In the genomic region with DNA sequence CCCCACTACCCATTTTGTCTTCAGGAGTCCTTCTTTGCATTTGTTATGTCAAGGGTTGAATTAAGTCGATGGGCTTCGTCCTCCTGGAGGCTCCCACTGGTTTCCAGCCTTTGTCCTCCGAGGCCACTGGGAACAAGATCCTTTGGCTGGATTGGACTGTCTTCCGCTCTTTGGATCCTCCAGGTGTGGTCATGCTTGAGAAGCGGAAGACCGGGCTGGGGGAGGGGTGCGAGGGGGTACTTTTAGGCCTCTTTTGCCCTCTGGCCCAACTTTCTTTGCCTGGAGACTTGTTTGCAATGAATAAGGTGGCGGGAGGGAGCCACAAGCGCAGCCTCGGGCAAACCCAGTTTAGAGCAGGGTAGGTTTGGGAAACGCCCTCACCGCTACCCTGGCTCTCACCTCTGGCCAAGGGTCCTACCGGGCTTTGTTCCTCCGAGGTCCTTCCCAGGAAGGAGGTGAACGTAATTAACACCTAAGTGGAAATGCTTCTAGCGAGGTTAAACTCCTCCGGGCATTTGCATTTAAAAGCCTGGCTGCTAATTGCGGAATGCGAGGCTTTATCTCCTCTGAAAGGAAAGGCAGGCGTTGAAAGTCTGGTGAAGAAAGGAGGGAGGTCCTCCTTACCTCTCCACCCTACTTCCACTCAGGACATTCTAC, we compare ENCODE assay signal across 9 mouse cellular contexts.
DNase-seq lines count a peak whose midpoint lies in the region; ATAC-seq and TF ChIP-seq lines count a peak whose summit lies in the region.
"Had no signal": no experiment of that assay in that cellular context is flagged by ENCODE, and none has a peak within 500 bp of the region (broad histone marks: within the 10 kb centered on the region; RNA-seq: fewer than 3 reads in every experiment).

No protein-coding gene starts in this region.

- no peak for TF ChIP-seq CTCF in E14TG2a.4 (conservative IDR thresholded peaks at IDR 0.05; ENCODE audit: low read length)

- peaks cover 73% of the 10 kb centered on the region for H3K27me3 ChIP-seq in E14TG2a.4 (ENCODE audit: insufficient read depth, low read length)
- peaks cover 25% of the 10 kb centered on the region for H3K27me3 ChIP-seq in hindbrain, embryonic 16.5 days (replicated peaks; ENCODE audit: control insufficient read depth, insufficient read depth, low read length)
- peaks cover 21% of the 10 kb centered on the region for H3K27me3 ChIP-seq in limb, embryonic 11.5 days (ENCODE audit: control insufficient read depth, insufficient read depth, low read length)

- peak overlapping the region; percentile 51 for H3K4me2 ChIP-seq in hindbrain, embryonic 16.5 days (ENCODE audit: low read length)
- H3K4me2 ChIP-seq in limb, embryonic 11.5 days (ENCODE audit: low read depth, severe bottlenecking), result peak overlapping the region; percentile 33; the same call in 1 of the 2 replicates

- H3K4me1 ChIP-seq in E14TG2a.4 (replicated peaks; ENCODE audit: low read depth, low read length), result peaks cover 59% of the 10 kb centered on the region
- peaks cover 3% of the 10 kb centered on the region; the same call in 1 of the 2 replicates for H3K4me1 ChIP-seq in hindbrain, embryonic 16.5 days (ENCODE audit: control insufficient read depth, insufficient read depth, low read depth, low read length)
- H3K4me1 ChIP-seq in limb, embryonic 11.5 days (ENCODE audit: control insufficient read depth, insufficient read depth, low read length), result no peaks in the 10 kb centered on the region

- 6% methylated on average over 20 of the region's 20 CpGs for WGBS in hindbrain, embryonic 16.5 days
- 2% methylated on average over 20 of the region's 20 CpGs for WGBS in limb, embryonic 11.5 days

- peaks cover 38% of the 10 kb centered on the region for H3K9me3 ChIP-seq in E14TG2a.4 (ENCODE audit: low read length)
- no peaks in the 10 kb centered on the region for H3K9me3 ChIP-seq in hindbrain, embryonic 16.5 days (ENCODE audit: control insufficient read depth, low read length)
- no peaks in the 10 kb centered on the region for H3K9me3 ChIP-seq in limb, embryonic 11.5 days (ENCODE audit: control insufficient read depth, low read length)

- H3K9ac ChIP-seq in hindbrain, embryonic 16.5 days (ENCODE audit: low read depth, low read length), result peak overlapping the region; percentile 41; the same call in 1 of the 2 replicates
- no peak overlapping the region for H3K9ac ChIP-seq in limb, embryonic 11.5 days (ENCODE audit: low read length)

- peak overlapping the region; percentile 58 for H3K4me3 ChIP-seq in E14TG2a.4 (replicated peaks; ENCODE audit: low read length)
- peak overlapping the region; percentile 25 for H3K4me3 ChIP-seq in hindbrain, embryonic 16.5 days (ENCODE audit: low read length)
- no peak overlapping the region; the same call in 1 of the 2 replicates for H3K4me3 ChIP-seq in limb, embryonic 11.5 days (ENCODE audit: low read depth, low read length)

- no peak overlapping the region for H3K27ac ChIP-seq in hindbrain, embryonic 16.5 days (ENCODE audit: low read depth, low read length)
- no peak overlapping the region for H3K27ac ChIP-seq in limb, embryonic 11.5 days (replicated peaks; ENCODE audit: low read depth, low read length)

- no peak for ATAC-seq in hindbrain, embryonic 16.5 days
- ATAC-seq in limb, embryonic 11.5 days (ENCODE audit: insufficient number of reproducible peaks, low FRiP score, low TSS enrichment, low read depth), result no peak

- DNase-seq in ZHBTc4 (ENCODE audit: low read depth, low spot score), result peak; percentile 89
- peak; percentile 34 for DNase-seq in limb, embryonic 11.5 days (ENCODE audit: low spot score)
- no peak for DNase-seq in thymus, postnatal 36 days
- DNase-seq in yolk sac, embryonic 10.5 days (ENCODE audit: low spot score), result no peak
- no peak for DNase-seq in testis, postnatal 14 days (ENCODE audit: low spot score)
- no peak for DNase-seq in thymus, postnatal 25 days
- DNase-seq: cerebellum, adult 18-20 months had no signal

- H3K36me3 ChIP-seq in E14TG2a.4 (ENCODE audit: insufficient read depth, low read length), result no peaks in the 10 kb centered on the region
- H3K36me3 ChIP-seq in hindbrain, embryonic 16.5 days (ENCODE audit: control insufficient read depth, insufficient read depth, low read length), result no peaks in the 10 kb centered on the region
- no peaks in the 10 kb centered on the region for H3K36me3 ChIP-seq in limb, embryonic 11.5 days (ENCODE audit: control insufficient read depth, insufficient read depth, low read length)

Comparison
In these comparisons a context has a peak if more than half of its experiments do, and no peak if none do; other contexts are left out.
1. DNase-seq: peak in ZHBTc4 (single experiment) and limb, embryonic 11.5 days (single experiment); none in thymus, postnatal 36 days (0 of 2), yolk sac, embryonic 10.5 days (single experiment), testis, postnatal 14 days (single experiment) and thymus, postnatal 25 days (single experiment).